Mouse (Mus musculus): ENCODE results near the gene Slc39a1. TPM values are rescaled to one million over a fixed set of nuclear protein-coding genes. Genes with fewer than 3 reads are reported as not detected.
"Not testable (repeated sequence)": the region's sequence is repeated elsewhere in the genome, so short reads cannot be mapped to it uniquely, and the experiment has no call there.

The Slc39a1 gene
- total RNA-seq, 2 experiments from 2014 or later: 136 TPM

- peak; percentile 88 to 91 for DNase-seq (ENCODE audit: low spot score in 2 of 2)
These were observed 17.3 kb downstream of the Slc39a1 start, which contains the start of gene Dennd4b for GRCm38 (mm10) chr3:90265034-90265931. Dennd4b (plus strand) TSS chr3:90265185.

GRCm38 (mm10) chr3:90265932-90266741 is 18.2 kb downstream of the Slc39a1 start:
- no peak for DNase-seq (ENCODE audit: low spot score in 2 of 2)

GRCm38 (mm10) chr3:90266901-90267775 is 19.2 kb downstream of the Slc39a1 start:
- no peak for DNase-seq (ENCODE audit: low spot score in 2 of 2)

GRCm38 (mm10) chr3:90268190-90268589 is 20.2 kb downstream of the Slc39a1 start:
- DNase-seq (ENCODE audit: low spot score in 2 of 2): no peak

GRCm38 (mm10) chr3:90268971-90269370 is 21.0 kb downstream of the Slc39a1 start:
- DNase-seq (ENCODE audit: low spot score in 2 of 2): no peak

GRCm38 (mm10) chr3:90270784-90271183 is 22.8 kb downstream of the Slc39a1 start:
- DNase-seq (ENCODE audit: low spot score in 2 of 2): no peak

GRCm38 (mm10) chr3:90272170-90272569 is 24.2 kb downstream of the Slc39a1 start:
- no peak for DNase-seq (ENCODE audit: low spot score in 2 of 2)

GRCm38 (mm10) chr3:90273855-90274254 is 25.9 kb downstream of the Slc39a1 start:
- DNase-seq (ENCODE audit: low spot score in 2 of 2): no peak

GRCm38 (mm10) chr3:90275286-90275685 is 27.3 kb downstream of the Slc39a1 start:
- DNase-seq (ENCODE audit: low spot score in 2 of 2): no peak

- DNase-seq (ENCODE audit: low spot score in 2 of 2): no peak
These were observed 28.9 kb downstream of the Slc39a1 start for GRCm38 (mm10) chr3:90276858-90277257.

GRCm38 (mm10) chr3:90277793-90278192 is 29.8 kb downstream of the Slc39a1 start:
- no peak for DNase-seq (ENCODE audit: low spot score in 2 of 2)

- DNase-seq (ENCODE audit: low spot score in 2 of 2): no peak
These were observed 30.2 kb downstream of the Slc39a1 start for GRCm38 (mm10) chr3:90278211-90278610.

- DNase-seq (ENCODE audit: low spot score in 2 of 2): no peak
These were observed 31.2 kb downstream of the Slc39a1 start for GRCm38 (mm10) chr3:90279216-90279615.

- no peak for DNase-seq (ENCODE audit: low spot score in 2 of 2)
These were observed 31.8 kb downstream of the Slc39a1 start for GRCm38 (mm10) chr3:90279743-90280142.

- no peak for DNase-seq (ENCODE audit: low spot score in 2 of 2)
These were observed 32.7 kb downstream of the Slc39a1 start for GRCm38 (mm10) chr3:90280708-90281107.

- no peak for DNase-seq (ENCODE audit: low spot score in 2 of 2)
These were observed 36.2 kb downstream of the Slc39a1 start for GRCm38 (mm10) chr3:90284150-90284549.

- DNase-seq (ENCODE audit: low spot score in 2 of 2): not testable (repeated sequence)
These were observed 41.4 kb downstream of the Slc39a1 start for GRCm38 (mm10) chr3:90289403-90289802.

GRCm38 (mm10) chr3:90290602-90291001 is 42.6 kb downstream of the Slc39a1 start:
- DNase-seq (ENCODE audit: low spot score in 2 of 2): no peak

GRCm38 (mm10) chr3:90291982-90292344 is 44.0 kb downstream of the Slc39a1 start:
- no peak for DNase-seq (ENCODE audit: low spot score in 2 of 2)

GRCm38 (mm10) chr3:90292345-90293275 is 44.6 kb downstream of the Slc39a1 start, which contains the start of gene Gatad2b:
Gatad2b (plus strand) TSS chr3:90293178.
- peak; percentile 91 to 96 for DNase-seq (ENCODE audit: low spot score in 2 of 2)

Measured in adrenal gland, postnatal 4 days (tissue).